Mouse (Mus musculus) layer of hippocampus, adult 8-10 months (tissue): ENCODE measurements around the gene Eif2ak4. TPM values are rescaled to one million over a fixed set of nuclear protein-coding genes. Genes with fewer than 3 reads are reported as not detected.

Source experiments
- DNase-seq, 2 experiments: peaks; one replicate each; pipeline ENCODE4 v3.0.0; 2022; ENCODE audit warnings: low spot score in 2 of 2
- total RNA-seq, 4 experiments: library from RNA; stranded (reverse); gene quantifications; 2 replicates each; pipeline ENCODE4 v1.2.4; 2022

Eif2ak4 gene
- total RNA-seq, 4 experiments from 2014 or later: 24.1 to 30.1 (median 26.8) TPM

- no peak for DNase-seq
These were observed 75.1 kb downstream of the Eif2ak4 start for GRCm38 (mm10) chr2:118463480-118463879.

GRCm38 (mm10) chr2:118464450-118464849 is 76.0 kb downstream of the Eif2ak4 start:
- no peak for DNase-seq

GRCm38 (mm10) chr2:118465894-118466293 is 77.5 kb downstream of the Eif2ak4 start:
- no peak for DNase-seq

- no peak for DNase-seq
These were observed 78.2 kb downstream of the Eif2ak4 start for GRCm38 (mm10) chr2:118466601-118467000.

GRCm38 (mm10) chr2:118468354-118468753 is 79.9 kb downstream of the Eif2ak4 start:
- DNase-seq: no peak

GRCm38 (mm10) chr2:118478833-118479549 is 90.6 kb downstream of the Eif2ak4 start:
- no peak for DNase-seq

- peak; percentile 85 to 89 for DNase-seq
These were observed 91.1 kb downstream of the Eif2ak4 start, which contains the start of gene Srp14 for GRCm38 (mm10) chr2:118479550-118479909. Srp14 (minus strand) TSS chr2:118479711.

- no peak for DNase-seq
These were observed 92.5 kb downstream of the Eif2ak4 start for GRCm38 (mm10) chr2:118480886-118481285.

GRCm38 (mm10) chr2:118483032-118483431 is 94.6 kb downstream of the Eif2ak4 start:
- DNase-seq: no peak

- DNase-seq: no peak
These were observed 96.0 kb downstream of the Eif2ak4 start for GRCm38 (mm10) chr2:118484386-118484898.

- no peak for DNase-seq
These were observed 97.0 kb downstream of the Eif2ak4 start for GRCm38 (mm10) chr2:118485415-118485814.

- DNase-seq: peak in 1 of 2 experiments; percentile 66
These were observed 98.5 kb downstream of the Eif2ak4 start for GRCm38 (mm10) chr2:118486933-118487332.

- no peak for DNase-seq
These were observed 99.4 kb downstream of the Eif2ak4 start for GRCm38 (mm10) chr2:118487806-118488205.

- DNase-seq: no peak
These were observed 102.0 kb downstream of the Eif2ak4 start for GRCm38 (mm10) chr2:118490241-118491091.

- DNase-seq: no peak
These were observed 102.9 kb downstream of the Eif2ak4 start for GRCm38 (mm10) chr2:118491281-118491731.

- DNase-seq: no peak
These were observed 103.5 kb downstream of the Eif2ak4 start for GRCm38 (mm10) chr2:118491741-118492395.

- DNase-seq: no peak
These were observed 106.6 kb downstream of the Eif2ak4 start for GRCm38 (mm10) chr2:118495024-118495423.

- DNase-seq: no peak
These were observed 109.5 kb downstream of the Eif2ak4 start for GRCm38 (mm10) chr2:118497890-118498289.

- no peak for DNase-seq
These were observed 110.1 kb downstream of the Eif2ak4 start for GRCm38 (mm10) chr2:118498476-118498875.

- DNase-seq: no peak
These were observed 110.9 kb downstream of the Eif2ak4 start for GRCm38 (mm10) chr2:118499135-118499961.

- DNase-seq: no peak
These were observed 111.8 kb downstream of the Eif2ak4 start for GRCm38 (mm10) chr2:118500191-118500590.
